Mouse (Mus musculus) MEL (cell line): ENCODE data around the gene Tmem69. TPM values are rescaled to one million over a fixed set of nuclear protein-coding genes. Genes with fewer than 3 reads are reported as not detected.

ENCODE experiments used
- DNase-seq: peaks from one replicate; pipeline ENCODE4 v3.0.0; 2011; ENCODE audit warnings: low read depth, low spot score
- H3K27ac ChIP-seq: 2 replicates; pipeline ENCODE4 v1.5.1; 2012; ENCODE audit warnings: low read depth, mild to moderate bottlenecking, control low read depth, low read length, moderate library complexity; ENCODE audit not compliant: control insufficient read depth
- H3K27me3 ChIP-seq, 2 experiments: fragments of 150-350 bp in 1 of 2; sonication (generic) in 1 of 2; 2 replicates each; pipeline ENCODE4 v1.6.1; 2012; ENCODE audit warnings: low read length in 2 of 2, mild to moderate bottlenecking in 2 of 2, improper control_type of control experiment in 1 of 2, moderate library complexity in 1 of 2; ENCODE audit not compliant: insufficient read depth in 2 of 2, control insufficient read depth in 1 of 2
- H3K36me3 ChIP-seq, 2 experiments: 2 replicates each; pipeline ENCODE4 v1.6.1; 2012 to 2014; ENCODE audit warnings: low read length in 2 of 2, improper control_type of control experiment in 1 of 2, inconsistent platforms in 1 of 2, mild to moderate bottlenecking in 1 of 2; ENCODE audit not compliant: insufficient read depth in 2 of 2, control insufficient read depth in 1 of 2
- H3K4me1 ChIP-seq, 2 experiments: fragments of 150-350 bp in 1 of 2; sonication (generic) in 1 of 2; 2 replicates each; pipeline ENCODE4 v1.6.1; 2012; ENCODE audit warnings: low read length in 2 of 2, improper control_type of control experiment in 1 of 2, mild to moderate bottlenecking in 1 of 2; ENCODE audit not compliant: insufficient read depth in 2 of 2, control insufficient read depth in 1 of 2
- H3K4me3 ChIP-seq, 2 experiments: fragments of 150-350 bp in 1 of 2; sonication (generic) in 1 of 2; 2 replicates each; pipeline ENCODE4 v1.5.1; 2012; ENCODE audit warnings: low read depth in 2 of 2, low read length in 2 of 2, mild to moderate bottlenecking in 2 of 2, moderate library complexity in 2 of 2, control low read depth in 1 of 2, improper control_type of control experiment in 1 of 2; ENCODE audit not compliant: control insufficient read depth in 1 of 2, insufficient read depth in 1 of 2
- H3K79me2 ChIP-seq: 2 replicates; pipeline ENCODE4 v1.6.1; 2012; ENCODE audit warnings: mild to moderate bottlenecking, low read length, moderate library complexity; ENCODE audit not compliant: control insufficient read depth, poor library complexity, insufficient read depth
- H3K9ac ChIP-seq: 2 replicates; pipeline ENCODE4 v1.6.1; 2012; ENCODE audit warnings: low read depth, mild to moderate bottlenecking, control low read depth, low read length, moderate library complexity; ENCODE audit not compliant: control insufficient read depth, poor library complexity, severe bottlenecking
- H3K9me3 ChIP-seq: fragments of 150-350 bp; sonication (generic); replicated peaks from 2 replicates; pipeline ENCODE4 v1.6.1; 2012; ENCODE audit warnings: mild to moderate bottlenecking, low read length, improper control_type of control experiment, moderate library complexity; ENCODE audit not compliant: insufficient read depth
- BHLHE40 ChIP-seq: IDR thresholded peaks from 2 replicates; pipeline ENCODE4 v1.6.1; 2012; ENCODE audit warnings: low read depth, mild to moderate bottlenecking, inconsistent platforms, low read length, improper control_type of control experiment, borderline replicate concordance
- CHD1 ChIP-seq: IDR thresholded peaks from 2 replicates; pipeline ENCODE4 v1.6.1; 2012; ENCODE audit warnings: low read depth, mild to moderate bottlenecking, inconsistent platforms, low read length, improper control_type of control experiment
- CHD2 ChIP-seq: IDR thresholded peaks from 2 replicates; pipeline ENCODE4 v1.6.1; 2011; ENCODE audit warnings: low read length, improper control_type of control experiment
- CTCF ChIP-seq, 3 experiments: IDR thresholded peaks in 2 of 3; conservative IDR thresholded peaks in 1 of 3; 2 replicates each; pipeline ENCODE4 v1.5.1; 2011 to 2012; ENCODE audit warnings: low read length in 3 of 3, low read depth in 2 of 3, mild to moderate bottlenecking in 2 of 3, improper control_type of control experiment in 1 of 3, inconsistent platforms in 1 of 3, mixed read lengths in 1 of 3, moderate library complexity in 1 of 3; ENCODE audit not compliant: control insufficient read depth in 1 of 3, insufficient read depth in 1 of 3, poor library complexity in 1 of 3, severe bottlenecking in 1 of 3
- E2F4 ChIP-seq: IDR thresholded peaks from 2 replicates; pipeline ENCODE4 v1.6.1; 2011; ENCODE audit warnings: low read depth, low read length, improper control_type of control experiment, borderline replicate concordance
- ELF1 ChIP-seq: IDR thresholded peaks from 2 replicates; pipeline ENCODE4 v1.6.1; 2014; ENCODE audit warnings: low read depth, mild to moderate bottlenecking, inconsistent platforms, low read length, improper control_type of control experiment, moderate library complexity
- EP300 ChIP-seq, 2 experiments: IDR thresholded peaks; 2 replicates each; pipeline ENCODE4 v1.6.1; 2011; ENCODE audit warnings: improper control_type of control experiment in 2 of 2, low read length in 2 of 2, low read depth in 1 of 2, mild to moderate bottlenecking in 1 of 2
- ETS1 ChIP-seq: IDR thresholded peaks from 2 replicates; pipeline ENCODE4 v1.6.1; 2012; ENCODE audit warnings: low read depth, mild to moderate bottlenecking, inconsistent platforms, low read length, improper control_type of control experiment, moderate library complexity
- GABPA ChIP-seq: IDR thresholded peaks from 2 replicates; pipeline ENCODE4 v1.6.1; 2012; ENCODE audit warnings: low read depth, mild to moderate bottlenecking, inconsistent platforms, low read length, improper control_type of control experiment, moderate library complexity
- GATA1 ChIP-seq: IDR thresholded peaks from 2 replicates; pipeline ENCODE4 v1.6.1; 2011; ENCODE audit warnings: low read depth, low read length, improper control_type of control experiment
- HCFC1 ChIP-seq: IDR thresholded peaks from 2 replicates; pipeline ENCODE4 v1.6.1; 2012; ENCODE audit warnings: low read depth, mild to moderate bottlenecking, inconsistent platforms, low read length, improper control_type of control experiment, moderate library complexity
- MAFK ChIP-seq: IDR thresholded peaks from 2 replicates; pipeline ENCODE4 v1.6.1; 2011; ENCODE audit warnings: low read depth, mild to moderate bottlenecking, low read length, improper control_type of control experiment, borderline replicate concordance
- MAX ChIP-seq: IDR thresholded peaks from 2 replicates; pipeline ENCODE4 v1.6.1; 2011; ENCODE audit warnings: low read length, improper control_type of control experiment
- MAZ ChIP-seq: IDR thresholded peaks from 2 replicates; pipeline ENCODE4 v1.6.1; 2012; ENCODE audit warnings: low read depth, mild to moderate bottlenecking, inconsistent platforms, low read length, improper control_type of control experiment
- MEF2A ChIP-seq: IDR thresholded peaks from 2 replicates; pipeline ENCODE4 v1.6.1; 2014; ENCODE audit warnings: low read depth, mild to moderate bottlenecking, inconsistent platforms, low read length, improper control_type of control experiment; ENCODE audit not compliant: poor library complexity, insufficient replicate concordance, severe bottlenecking; ENCODE audit errors: extremely low read depth
- MXI1 ChIP-seq: IDR thresholded peaks from 2 replicates; pipeline ENCODE4 v1.6.1; 2011; ENCODE audit warnings: mild to moderate bottlenecking, low read depth, low read length, improper control_type of control experiment
- MYB ChIP-seq: IDR thresholded peaks from 2 replicates; pipeline ENCODE4 v1.6.1; 2011; ENCODE audit warnings: mild to moderate bottlenecking, low read depth, low read length, improper control_type of control experiment
- MYC ChIP-seq: IDR thresholded peaks from 2 replicates; pipeline ENCODE4 v1.6.1; 2011; ENCODE audit warnings: low read depth, mild to moderate bottlenecking, low read length, improper control_type of control experiment, moderate library complexity
- NELFE ChIP-seq: IDR thresholded peaks from 2 replicates; pipeline ENCODE4 v1.6.1; 2011; ENCODE audit warnings: low read depth, low read length, improper control_type of control experiment
- NRF1 ChIP-seq: IDR thresholded peaks from 2 replicates; pipeline ENCODE4 v1.6.1; 2014; ENCODE audit warnings: low read depth, mild to moderate bottlenecking, inconsistent platforms, low read length, improper control_type of control experiment, moderate library complexity; ENCODE audit not compliant: poor library complexity, insufficient read depth, severe bottlenecking
- POLR2A ChIP-seq, 2 experiments: IDR thresholded peaks; 2 replicates each; pipeline ENCODE4 v1.6.1; 2011 to 2012; ENCODE audit warnings: low read length in 2 of 2, mild to moderate bottlenecking in 2 of 2, control low read depth in 1 of 2, improper control_type of control experiment in 1 of 2, low read depth in 1 of 2, moderate library complexity in 1 of 2; ENCODE audit not compliant: control insufficient read depth in 1 of 2, insufficient read depth in 1 of 2, poor library complexity in 1 of 2
- POLR2AphosphoS2 ChIP-seq: IDR thresholded peaks from 2 replicates; pipeline ENCODE4 v1.6.1; 2011; ENCODE audit warnings: low read length, improper control_type of control experiment
- POLR2AphosphoS5 ChIP-seq: IDR thresholded peaks from 2 replicates; pipeline ENCODE4 v1.6.1; 2012; ENCODE audit warnings: low read depth, borderline replicate concordance, mild to moderate bottlenecking, inconsistent platforms, low read length, moderate library complexity, mixed read lengths
- RAD21 ChIP-seq: IDR thresholded peaks from 2 replicates; pipeline ENCODE4 v1.6.1; 2011; ENCODE audit warnings: mild to moderate bottlenecking, low read depth, low read length, improper control_type of control experiment
- RCOR1 ChIP-seq: IDR thresholded peaks from 2 replicates; pipeline ENCODE4 v1.6.1; 2012; ENCODE audit warnings: low read depth, mild to moderate bottlenecking, inconsistent platforms, low read length, improper control_type of control experiment
- SIN3A ChIP-seq: IDR thresholded peaks from 2 replicates; pipeline ENCODE4 v1.6.1; 2012; ENCODE audit warnings: low read length, improper control_type of control experiment, inconsistent platforms
- TBP ChIP-seq: IDR thresholded peaks from 2 replicates; pipeline ENCODE4 v1.8.0; 2011; ENCODE audit warnings: low read depth, low read length, improper control_type of control experiment
- TCF12 ChIP-seq: IDR thresholded peaks from 2 replicates; pipeline ENCODE4 v1.6.1; 2014; ENCODE audit warnings: low read depth, mild to moderate bottlenecking, inconsistent platforms, low read length, improper control_type of control experiment, moderate library complexity
- UBTF ChIP-seq: IDR thresholded peaks from 2 replicates; pipeline ENCODE4 v1.6.1; 2012; ENCODE audit warnings: low read depth, mild to moderate bottlenecking, inconsistent platforms, low read length, improper control_type of control experiment, moderate library complexity, borderline replicate concordance; ENCODE audit not compliant: insufficient read depth
- USF1 ChIP-seq: IDR thresholded peaks from 2 replicates; pipeline ENCODE4 v1.6.1; 2014; ENCODE audit warnings: low read depth, mild to moderate bottlenecking, inconsistent platforms, low read length, improper control_type of control experiment, moderate library complexity
- USF2 ChIP-seq, 2 experiments: IDR thresholded peaks; 2 replicates each; pipeline ENCODE4 v1.6.1; 2011 to 2012; ENCODE audit warnings: improper control_type of control experiment in 2 of 2, low read length in 2 of 2, borderline replicate concordance in 1 of 2, inconsistent platforms in 1 of 2, low read depth in 1 of 2, mild to moderate bottlenecking in 1 of 2; ENCODE audit not compliant: insufficient read depth in 1 of 2
- ZMIZ1 ChIP-seq: IDR thresholded peaks from 2 replicates; pipeline ENCODE4 v1.6.1; 2012; ENCODE audit warnings: low read depth, mild to moderate bottlenecking, inconsistent platforms, low read length, improper control_type of control experiment, moderate library complexity
- ZNF384 ChIP-seq: IDR thresholded peaks from 2 replicates; pipeline ENCODE4 v1.6.1; 2012; ENCODE audit warnings: low read depth, mild to moderate bottlenecking, inconsistent platforms, low read length, improper control_type of control experiment
- polyA plus RNA-seq, 2 experiments: library from polyadenylated mRNA; stranded (reverse) in 1 of 2; unstranded in 1 of 2; fragments of >175 nt in 1 of 2; fragments of >200 nt in 1 of 2; gene quantifications; 2 replicates each; pipeline versions ENCODE4 v1.2.1 to v1.2.4; 2012; ENCODE audit warnings: low replicate concordance in 2 of 2, low read depth in 1 of 2; ENCODE audit not compliant: insufficient read length in 2 of 2, insufficient read depth in 1 of 2, missing spikeins in 1 of 2
- total RNA-seq: library from RNA; depleted of rRNA; stranded (reverse); fragments of 300-350 nt; gene quantifications from 2 replicates; pipeline ENCODE4 v1.2.3, GENCODE M21; 2012; rRNA removed

The Tmem69 gene
- total RNA-seq (6.9 and 7.8 TPM in 2 replicates), polyA plus RNA-seq (100 to 1,000 TPM in 1 of 2 experiments, 10 to 100 TPM in 1; 34.1 to 153 TPM)

DNA sequence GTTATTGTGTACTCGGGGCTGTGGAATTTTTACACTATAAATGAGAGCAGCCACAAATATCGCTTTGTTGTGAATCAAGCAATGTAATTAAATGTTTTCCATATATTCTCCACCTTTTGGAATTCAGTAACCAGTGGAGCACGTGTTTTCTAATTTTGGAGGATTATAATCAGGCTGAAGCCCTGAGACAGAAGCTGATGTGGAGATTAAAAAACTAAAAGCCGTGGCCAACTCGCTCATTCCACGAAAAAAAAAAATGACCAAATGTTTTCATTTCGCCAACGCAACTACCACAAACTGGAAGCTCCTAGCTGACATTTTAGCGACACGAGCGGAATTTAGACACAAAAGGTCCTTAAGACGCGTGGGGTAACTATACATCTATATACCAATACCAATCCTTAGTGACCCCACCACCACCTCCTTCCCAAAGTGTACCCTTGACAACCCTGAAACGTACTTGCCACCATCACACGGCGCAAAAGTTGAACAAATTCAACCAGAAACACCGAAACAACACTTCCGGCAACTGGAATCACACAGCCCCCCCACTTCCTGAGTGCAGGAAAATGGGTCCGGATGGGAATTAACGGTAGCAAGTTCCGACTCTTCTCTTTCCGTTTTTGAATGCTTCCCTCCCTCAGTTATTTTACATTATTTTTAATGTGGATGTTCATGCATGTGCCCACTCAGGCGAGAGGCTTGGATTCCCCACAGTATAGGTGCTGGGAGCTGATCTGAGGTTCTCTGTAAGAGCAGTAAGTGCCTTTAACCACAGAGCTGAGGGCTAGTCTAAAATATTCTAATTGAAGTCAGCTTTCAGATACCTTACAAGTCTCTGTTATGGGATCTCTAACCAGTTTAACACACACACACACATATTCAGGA is at the start of gene Tmem69:
TSS of gene Tmem69 (minus strand) at position 524 of the 888 bp plus-strand sequence.
- Histone ChIP-seq H3K27me3 (no peaks in the 10 kb centered on the region), H3K27ac (peak within 1 kb of the TSS; percentile 99), H3K4me3 (peak within 1 kb of the TSS; percentile 73 to 75)

DNA sequence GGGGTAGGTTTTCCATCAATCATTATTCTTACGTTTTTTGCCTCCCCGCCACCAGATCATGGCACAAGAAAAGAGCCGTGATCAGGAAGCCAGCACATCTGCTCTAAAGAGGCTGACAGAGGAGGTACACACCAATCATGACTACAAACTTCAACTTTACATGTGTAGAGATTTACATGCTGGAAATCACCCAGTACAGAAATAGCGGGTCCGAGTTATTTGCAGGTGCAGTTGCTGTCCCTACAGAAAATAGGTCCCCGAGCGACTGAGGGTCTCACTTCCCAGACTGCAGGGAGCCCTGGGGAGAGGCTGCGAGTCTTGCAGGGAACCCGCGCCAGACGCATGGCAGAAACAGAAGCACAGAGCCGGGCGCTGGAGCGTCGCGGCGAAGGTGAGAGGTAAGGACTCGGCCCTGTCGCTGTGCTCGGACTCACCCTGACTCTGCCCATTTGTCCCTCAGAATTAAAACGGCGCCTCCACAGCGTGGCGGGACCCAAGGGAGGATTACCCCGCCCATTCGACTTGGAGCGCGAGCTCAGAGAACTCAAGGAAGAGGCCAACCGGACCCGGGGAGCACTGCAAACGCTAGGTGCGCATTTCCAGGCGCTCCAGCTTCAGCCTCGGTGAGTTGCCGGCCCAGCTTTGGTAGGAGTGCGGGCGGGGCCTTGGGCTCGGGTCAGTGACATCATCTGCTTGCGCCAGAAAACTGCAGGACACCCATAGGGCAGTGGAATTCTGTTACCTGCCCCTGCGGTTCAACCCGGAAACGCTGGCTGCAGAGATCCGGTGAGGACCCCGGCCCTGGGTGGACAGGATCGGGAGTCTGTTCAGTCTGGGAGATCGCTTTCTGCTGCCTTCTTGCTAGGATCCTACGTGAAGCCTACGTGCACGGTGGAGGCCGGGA is 41.5 kb upstream of the Tmem69 start:
- peak; percentile 95 for DNase-seq
- H3K27ac ChIP-seq = peak overlapping the region; percentile 74
- peak overlapping the region; percentile 88 to 98 for H3K4me3 ChIP-seq
- H3K9ac ChIP-seq = peak overlapping the region; percentile 78
- peaks cover 6% of the 10 kb centered on the region; the same call in 1 of the 2 replicates for H3K79me2 ChIP-seq
- no peaks in the 10 kb centered on the region for H3K9me3 ChIP-seq
- H3K4me1 ChIP-seq = peaks cover 5 to 9% of the 10 kb centered on the region in 2 experiments; a peak in 2 of 4 replicates
- peaks cover 5% of the 10 kb centered on the region in 2 experiments for H3K36me3 ChIP-seq
- H3K27me3 ChIP-seq = no peaks in the 10 kb centered on the region
- no peak for TF ChIP-seq GABPA
- no peak for TF ChIP-seq RCOR1
- TF ChIP-seq EP300 (IDR thresholded peaks at IDR 0.05; ENCODE audit: low read depth in 1 of 2, low read length in 2 of 2) = no peak
- no peak for TF ChIP-seq USF2 (IDR thresholded peaks at IDR 0.05; ENCODE audit: borderline replicate concordance in 1 of 2, insufficient read depth in 1 of 2, low read depth in 1 of 2, low read length in 2 of 2)
- no peak for TF ChIP-seq MAFK
- TF ChIP-seq POLR2A (IDR thresholded peaks at IDR 0.05; ENCODE audit: control insufficient read depth in 1 of 2, insufficient read depth in 1 of 2, low read depth in 1 of 2, low read length in 2 of 2, poor library complexity in 1 of 2) = peak; percentile 59 to 92; a peak in 3 of 4 replicates
- TF ChIP-seq NRF1 = peak; percentile 45; the same call in 1 of the 2 replicates
- TF ChIP-seq MAZ = peak; percentile 94; the same call in 1 of the 2 replicates
- peak in 1 of 3 experiments; percentile 3; a peak in 1 of 6 replicates for TF ChIP-seq CTCF (IDR thresholded peaks at IDR 0.05 in 2 of 3, conservative IDR thresholded peaks at IDR 0.05 in 1 of 3; ENCODE audit: control insufficient read depth in 1 of 3, insufficient read depth in 1 of 3, low read depth in 2 of 3, low read length in 3 of 3, poor library complexity in 1 of 3, severe bottlenecking in 1 of 3)
- peak; percentile 60; the same call in 1 of the 2 replicates for TF ChIP-seq TCF12
- TF ChIP-seq ZMIZ1 = peak; percentile 70; the same call in 1 of the 2 replicates
- TF ChIP-seq MXI1 = peak; percentile 81

More for the DNA sequence above, at the start of gene Tmem69:
- peak; percentile 96 for DNase-seq
- TF ChIP-seq NRF1 = no peak
- TF ChIP-seq RCOR1 = no peak
- TF ChIP-seq CHD2 = no peak
- no peak for TF ChIP-seq BHLHE40
- TF ChIP-seq MEF2A = no peak
- TF ChIP-seq HCFC1 = peak; percentile 94
- TF ChIP-seq CTCF (IDR thresholded peaks at IDR 0.05 in 2 of 3, conservative IDR thresholded peaks at IDR 0.05 in 1 of 3; ENCODE audit: control insufficient read depth in 1 of 3, insufficient read depth in 1 of 3, low read depth in 2 of 3, low read length in 3 of 3, poor library complexity in 1 of 3, severe bottlenecking in 1 of 3) = no peak
- peak; percentile 88 for TF ChIP-seq NELFE
- TF ChIP-seq MYB = no peak
- no peak for TF ChIP-seq GATA1
- no peak for TF ChIP-seq POLR2AphosphoS5
- peak; percentile 93 for TF ChIP-seq ELF1
- peak; percentile 84 for TF ChIP-seq MAX
- TF ChIP-seq MXI1 = peak; percentile 87; the same call in 1 of the 2 replicates
- no peak for TF ChIP-seq EP300 (IDR thresholded peaks at IDR 0.05; ENCODE audit: low read depth in 1 of 2, low read length in 2 of 2)
- no peak for TF ChIP-seq ZNF384
- TF ChIP-seq MAZ = peak; percentile 100
- TF ChIP-seq TBP = peak; percentile 93
- TF ChIP-seq SIN3A = peak; percentile 95
- TF ChIP-seq ETS1 = 0 out of 2 replicates have a peak, but pooled peaks have one; percentile 13
- TF ChIP-seq UBTF = no peak
- no peak for TF ChIP-seq CHD1
- peak; percentile 72 for TF ChIP-seq POLR2AphosphoS2
- peak; percentile 69; the same call in 1 of the 2 replicates for TF ChIP-seq ZMIZ1
- peak; percentile 66 for TF ChIP-seq TCF12
- 0 out of 2 replicates have a peak, but pooled peaks have one; percentile 66 for TF ChIP-seq E2F4
- peak; percentile 63 to 92; a peak in 3 of 4 replicates for TF ChIP-seq POLR2A (IDR thresholded peaks at IDR 0.05; ENCODE audit: control insufficient read depth in 1 of 2, insufficient read depth in 1 of 2, low read depth in 1 of 2, low read length in 2 of 2, poor library complexity in 1 of 2)
- TF ChIP-seq MYC = peak; percentile 94
- no peak for TF ChIP-seq RAD21
- TF ChIP-seq USF1 = peak; percentile 6; the same call in 1 of the 2 replicates
- peaks cover 34% of the 10 kb centered on the region for H3K79me2 ChIP-seq
- peak within 1 kb of the TSS; percentile 98 for H3K9ac ChIP-seq
- H3K9me3 ChIP-seq = no peaks in the 10 kb centered on the region
- H3K4me1 ChIP-seq = 0 out of 4 replicates have a peak, but pooled peaks cover 0 to 2% of the 10 kb centered on the region in 2 experiments
- peaks cover 0 to 18% of the 10 kb centered on the region in 2 experiments; a peak in 2 of 4 replicates for H3K36me3 ChIP-seq
